In the genomic region with DNA sequence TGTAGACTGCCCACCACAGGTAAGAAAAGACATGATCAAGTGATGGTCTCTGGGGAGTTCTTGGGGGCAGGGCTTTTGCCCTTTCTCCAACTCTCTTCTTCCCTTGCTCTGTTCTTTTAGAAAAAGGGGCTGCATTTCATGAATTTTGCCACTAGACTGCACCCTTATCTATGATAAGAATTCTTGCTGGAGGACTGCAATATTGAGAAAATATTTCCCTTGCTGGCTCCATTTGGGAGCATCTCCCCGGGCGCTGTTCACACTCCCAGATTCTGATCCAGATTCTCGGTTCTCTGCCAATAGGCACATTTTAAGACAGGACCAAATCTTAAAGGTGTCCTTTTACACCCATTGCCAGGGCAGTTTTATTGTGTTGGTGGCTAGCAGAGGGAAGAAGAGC, we compare ENCODE assay signal across 11 mouse cellular contexts. TPM values are rescaled to one million over a fixed set of nuclear protein-coding genes. Genes with fewer than 3 reads are reported as not detected.
A peak's percentile ranks its signal among the peaks of the same experiment; 100 is the strongest.
DNase-seq lines count a peak whose midpoint lies in the region; ATAC-seq and TF ChIP-seq lines count a peak whose summit lies in the region.
"Had no signal": no experiment of that assay in that cellular context is flagged by ENCODE, and none has a peak within 500 bp of the region (broad histone marks: within the 10 kb centered on the region; RNA-seq: fewer than 3 reads in every experiment).

No protein-coding gene starts in this region.

- intact Hi-C loops in heart, postnatal 25 days (cut with DNase I) = loop anchor here (2.0 to 10.0 kb wide), 4 partner anchors 126 to 629 kb away; no protein-coding TSS in a partner anchor

- no peaks in the 10 kb centered on the region for H3K9me3 ChIP-seq in lung, embryonic 15.5 days
- no peaks in the 10 kb centered on the region for H3K9me3 ChIP-seq in intestine, embryonic 16.5 days (ENCODE audit: control insufficient read depth, low read length)
- H3K9me3 ChIP-seq: liver, embryonic 15.5 days; stomach, embryonic 15.5 days had no signal

- no peak overlapping the region; the same call in 1 of the 2 replicates for H3K27ac ChIP-seq in lung, embryonic 15.5 days
- H3K27ac ChIP-seq in cortical plate, adult 2 months (ENCODE audit: insufficient read depth, low read length) = no peak overlapping the region
- H3K27ac ChIP-seq in intestine, embryonic 16.5 days (ENCODE audit: low read length) = no peak overlapping the region
- H3K27ac ChIP-seq: liver, embryonic 15.5 days had no signal

- peaks cover 41% of the 10 kb centered on the region; the same call in 1 of the 2 replicates for H3K27me3 ChIP-seq in lung, embryonic 15.5 days
- no peaks in the 10 kb centered on the region; the same call in 1 of the 2 replicates for H3K27me3 ChIP-seq in intestine, embryonic 16.5 days (replicated peaks; ENCODE audit: control insufficient read depth, insufficient read depth, low read length)
- H3K27me3 ChIP-seq: stomach, embryonic 15.5 days had no signal

- no peak overlapping the region for H3K9ac ChIP-seq in lung, embryonic 15.5 days
- H3K9ac ChIP-seq in intestine, embryonic 16.5 days (ENCODE audit: low read depth, low read length) = no peak overlapping the region
- H3K9ac ChIP-seq: liver, embryonic 15.5 days; stomach, embryonic 15.5 days had no signal

- H3K4me3 ChIP-seq in lung, embryonic 15.5 days = no peak overlapping the region; the same call in 1 of the 2 replicates
- no peak overlapping the region for H3K4me3 ChIP-seq in cortical plate, adult 2 months (ENCODE audit: insufficient read depth, low read length)
- no peak overlapping the region for H3K4me3 ChIP-seq in intestine, embryonic 16.5 days (ENCODE audit: low read length)
- H3K4me3 ChIP-seq: liver, embryonic 15.5 days; stomach, embryonic 15.5 days had no signal

- peak; percentile 20; the same call in 1 of the 2 replicates for TF ChIP-seq CTCF in cortical plate, adult 2 months (IDR thresholded peaks at IDR 0.05; ENCODE audit: extremely low read depth, insufficient read depth, low read length)

- 24% methylated on average over 3 of the region's 3 CpGs for WGBS in lung, embryonic 15.5 days
- 44% methylated on average over 3 of the region's 3 CpGs for WGBS in intestine, embryonic 16.5 days

- peak; percentile 86 for DNase-seq in heart, adult 11 months
- DNase-seq in heart, postnatal 25 days (ENCODE audit: low spot score) = no peak
- no peak for DNase-seq in lung, postnatal 25 days (ENCODE audit: low spot score)
- DNase-seq in retina, embryonic 14.5 days (ENCODE audit: low spot score) = peak; percentile 43
- no peak for DNase-seq in adrenal gland, postnatal 14 days
- DNase-seq: kidney, postnatal 25 days had no signal

- H3K4me1 ChIP-seq in lung, embryonic 15.5 days = peaks cover 68% of the 10 kb centered on the region
- no peaks in the 10 kb centered on the region for H3K4me1 ChIP-seq in cortical plate, adult 2 months (ENCODE audit: control insufficient read depth, insufficient read depth, low read length)
- H3K4me1 ChIP-seq in intestine, embryonic 16.5 days (ENCODE audit: control insufficient read depth, insufficient read depth, low read length) = peaks cover 22% of the 10 kb centered on the region

- peak overlapping the region; percentile 21; the same call in 1 of the 2 replicates for H3K4me2 ChIP-seq in lung, embryonic 15.5 days
- H3K4me2 ChIP-seq in intestine, embryonic 16.5 days (ENCODE audit: low read depth, low read length) = no peak overlapping the region
- H3K4me2 ChIP-seq: liver, embryonic 15.5 days; stomach, embryonic 15.5 days had no signal

- no peaks in the 10 kb centered on the region for H3K36me3 ChIP-seq in lung, embryonic 15.5 days
- H3K36me3 ChIP-seq in intestine, embryonic 16.5 days (ENCODE audit: control insufficient read depth, insufficient read depth, low read length) = no peaks in the 10 kb centered on the region
- H3K36me3 ChIP-seq: liver, embryonic 15.5 days; stomach, embryonic 15.5 days had no signal

- no peak for ATAC-seq in lung, embryonic 15.5 days (ENCODE audit: borderline replicate concordance, extremely low read depth, low FRiP score, low TSS enrichment)
- no peak for ATAC-seq in intestine, embryonic 16.5 days

- TF ChIP-seq POLR2A in cortical plate, adult 2 months (IDR thresholded peaks at IDR 0.05; ENCODE audit: extremely low read depth, insufficient read depth, low read length) = no peak

RNA-seq across cellular contexts. Expression of gene Igfbp5, which starts 1.4 kb away (rescaled TPM):
- 100 to 1,000 TPM; 112 to 149 TPM for total RNA-seq in heart, postnatal 25 days (2021)
- 72.0 and 76.7 TPM in 2 replicates for polyA plus RNA-seq in lung, embryonic 15.5 days (2015; fragmentation: Nextera tagmentation; extraction: Ambion mirVana)
- 60.2 and 64.2 TPM in 2 replicates for polyA plus RNA-seq in cortical plate, adult 2 months (2012; rRNA removed)
- 68.1 and 74.3 TPM in 2 replicates for total RNA-seq in adrenal gland, postnatal 14 days (2021)
- polyA plus RNA-seq in intestine, embryonic 16.5 days (2015; fragmentation: Nextera tagmentation; extraction: Ambion mirVana) = 25.7 and 27.8 TPM in 2 replicates

RNA-seq across cellular contexts. Expression of gene Igfbp2, which starts 51.8 kb away (rescaled TPM):
- not detected for total RNA-seq in heart, postnatal 25 days (2021)
- polyA plus RNA-seq in lung, embryonic 15.5 days (2015; fragmentation: Nextera tagmentation; extraction: Ambion mirVana) = 344 and 357 TPM in 2 replicates
- polyA plus RNA-seq in cortical plate, adult 2 months (2012; rRNA removed) = 63.0 and 76.3 TPM in 2 replicates
- total RNA-seq in adrenal gland, postnatal 14 days (2021) = 9.1 and 58.4 TPM in 2 replicates
- polyA plus RNA-seq in intestine, embryonic 16.5 days (2015; fragmentation: Nextera tagmentation; extraction: Ambion mirVana) = 127 and 139 TPM in 2 replicates

Comparison
In these comparisons a context has a peak if more than half of its experiments do, and no peak if none do; other contexts are left out.
1. DNase-seq: peak in heart, adult 11 months (single experiment) and retina, embryonic 14.5 days (single experiment); none in heart, postnatal 25 days (single experiment), lung, postnatal 25 days (single experiment) and adrenal gland, postnatal 14 days (single experiment).